Mouse (Mus musculus) embryonic facial prominence, embryonic 15.5 days (tissue): Measurements from ENCODE around the gene Rbm8a. TPM values are rescaled to one million over a fixed set of nuclear protein-coding genes. Genes with fewer than 3 reads are reported as not detected.
"Not testable (repeated sequence)": the region's sequence is repeated elsewhere in the genome, so short reads cannot be mapped to it uniquely, and the experiment has no call there.

Experiments used
- ATAC-seq: fragments of 200-750 bp; cut with Nextera tagmentation; 2 replicates; pipeline ENCODE4 v1.8.0; 2017; ENCODE audit warnings: low read depth, moderate TSS enrichment; ENCODE audit not compliant: insufficient number of reproducible peaks, low FRiP score, low TSS enrichment
- H3K27ac ChIP-seq: fragments of 300-500 bp; sonication (generic); replicated peaks from 2 replicates; pipeline ENCODE4 v1.5.1; 2015; ENCODE audit warnings: mild to moderate bottlenecking, inconsistent platforms
- H3K27me3 ChIP-seq: fragments of 300-500 bp; sonication (generic); 2 replicates; pipeline ENCODE4 v1.6.1; 2015; ENCODE audit warnings: inconsistent platforms
- H3K36me3 ChIP-seq: fragments of 300-500 bp; sonication (generic); 2 replicates; pipeline ENCODE4 v1.6.1; 2015; ENCODE audit warnings: mild to moderate bottlenecking, inconsistent platforms
- H3K4me1 ChIP-seq: fragments of 300-500 bp; sonication (generic); 2 replicates; pipeline ENCODE4 v1.6.1; 2015; ENCODE audit warnings: inconsistent platforms
- H3K4me2 ChIP-seq: fragments of 300-500 bp; sonication (generic); replicated peaks from 2 replicates; pipeline ENCODE4 v1.6.1; 2015; ENCODE audit warnings: mild to moderate bottlenecking, inconsistent platforms
- H3K4me3 ChIP-seq: fragments of 300-500 bp; sonication (generic); replicated peaks from 2 replicates; pipeline ENCODE4 v1.5.1; 2015; ENCODE audit warnings: mild to moderate bottlenecking, inconsistent platforms
- H3K9ac ChIP-seq: fragments of 300-500 bp; sonication (generic); 2 replicates; pipeline ENCODE4 v1.6.1; 2015; ENCODE audit warnings: inconsistent platforms
- H3K9me3 ChIP-seq: fragments of 300-500 bp; sonication (generic); replicated peaks from 2 replicates; pipeline ENCODE4 v1.6.1; 2016; ENCODE audit warnings: inconsistent platforms
- WGBS: fragments of 180-500 bp; shearing (Covaris S2); methylation state at CpG from one replicate; pipeline ENCODE4 v1.1.7; 2015; 5-methylcytosine and 5-hydroxymethylcytosine counted together
- polyA plus RNA-seq: library from polyadenylated mRNA; unstranded; fragments of >200 nt; fragmentation: Nextera tagmentation; extraction: Ambion mirVana; gene quantifications from 2 replicates; pipeline ENCODE4 v1.2.1, GENCODE M21; 2015

The Rbm8a gene
- polyA plus RNA-seq, 1 experiment from 2014 or later = 119 TPM

- Histone ChIP-seq H3K9me3 (no peaks in the 10 kb centered on the region), H3K4me1 (no peaks in the 10 kb centered on the region), H3K4me3 (no peak overlapping the region), H3K27me3 (no peaks in the 10 kb centered on the region), H3K36me3 (peaks cover 18% of the 10 kb centered on the region), H3K4me2 (no peak overlapping the region), H3K9ac (no peak overlapping the region), H3K27ac (no peak overlapping the region)
- no peak for ATAC-seq
- 82% methylated on average over 3 of the region's 3 CpGs for WGBS
Measured at GRCm38 (mm10) chr3:96647365-96647764, 17.6 kb downstream of the Rbm8a start.

GRCm38 (mm10) chr3:96660901-96661300 lies 31.2 kb downstream of the Rbm8a start:
- 84% methylated on average over 2 of the region's 2 CpGs for WGBS
- Histone ChIP-seq H3K4me2 (no peak overlapping the region), H3K4me1 (peaks cover 21% of the 10 kb centered on the region), H3K36me3 (peaks cover 7% of the 10 kb centered on the region; the same call in 1 of the 2 replicates), H3K27ac (no peak overlapping the region), H3K27me3 (no peaks in the 10 kb centered on the region), H3K9me3 (no peaks in the 10 kb centered on the region), H3K4me3 (no peak overlapping the region), H3K9ac (no peak overlapping the region)
- ATAC-seq = no peak

GRCm38 (mm10) chr3:96662731-96663316 lies 33.1 kb downstream of the Rbm8a start:
- no peak for ATAC-seq

GRCm38 (mm10) chr3:96663432-96664239 lies 33.9 kb downstream of the Rbm8a start:
- Histone ChIP-seq H3K4me2 (peak overlapping the region; percentile 47), H3K27ac (peak overlapping the region; percentile 87), H3K4me1 (peaks cover 21% of the 10 kb centered on the region), H3K9ac (no peak overlapping the region), H3K9me3 (no peaks in the 10 kb centered on the region), H3K36me3 (no peaks in the 10 kb centered on the region), H3K4me3 (peak overlapping the region; percentile 24), H3K27me3 (no peaks in the 10 kb centered on the region)
- ATAC-seq = peak; percentile 92
- WGBS = 5% methylated on average over 18 of the region's 18 CpGs

More at GRCm38 (mm10) chr3:96662731-96663316, 33.1 kb downstream of the Rbm8a start:
- Histone ChIP-seq H3K4me2 (peak overlapping the region; percentile 47), H3K27me3 (no peaks in the 10 kb centered on the region), H3K4me1 (peaks cover 21% of the 10 kb centered on the region), H3K27ac (peak overlapping the region; percentile 87), H3K4me3 (peak overlapping the region; percentile 24), H3K36me3 (no peaks in the 10 kb centered on the region), H3K9ac (no peak overlapping the region), H3K9me3 (no peaks in the 10 kb centered on the region)
- WGBS = 32% methylated on average over 8 of the region's 8 CpGs

GRCm38 (mm10) chr3:96665732-96666363 lies 36.1 kb downstream of the Rbm8a start:
- H3K9me3 ChIP-seq, H3K9ac ChIP-seq, H3K36me3 ChIP-seq, H3K4me2 ChIP-seq, H3K27me3 ChIP-seq, ATAC-seq, H3K4me3 ChIP-seq, H3K27ac ChIP-seq: not testable (repeated sequence)
- WGBS = 88% methylated on average over 7 of the region's 7 CpGs
- peaks cover 27% of the 10 kb centered on the region for H3K4me1 ChIP-seq

- Histone ChIP-seq H3K9ac (no peak overlapping the region), H3K4me1 (peaks cover 27% of the 10 kb centered on the region), H3K27ac (no peak overlapping the region), H3K36me3 (no peaks in the 10 kb centered on the region), H3K4me2 (no peak overlapping the region), H3K4me3 (no peak overlapping the region), H3K27me3 (no peaks in the 10 kb centered on the region), H3K9me3 (no peaks in the 10 kb centered on the region)
- ATAC-seq = no peak
- 93% methylated on average over 5 of the region's 5 CpGs for WGBS
Measured at GRCm38 (mm10) chr3:96666916-96667315, 37.2 kb downstream of the Rbm8a start.

GRCm38 (mm10) chr3:96667316-96667715 lies 37.6 kb downstream of the Rbm8a start:
- Histone ChIP-seq H3K9ac (no peak overlapping the region), H3K4me3 (no peak overlapping the region), H3K4me1 (peaks cover 25% of the 10 kb centered on the region), H3K9me3 (no peaks in the 10 kb centered on the region), H3K36me3 (no peaks in the 10 kb centered on the region), H3K27me3 (no peaks in the 10 kb centered on the region), H3K4me2 (no peak overlapping the region), H3K27ac (no peak overlapping the region)
- WGBS = 51% methylated on average over 1 of the region's 1 CpGs
- ATAC-seq = no peak

GRCm38 (mm10) chr3:96668424-96669067 lies 38.8 kb downstream of the Rbm8a start:
- Histone ChIP-seq H3K9me3 (no peaks in the 10 kb centered on the region), H3K36me3 (no peaks in the 10 kb centered on the region), H3K9ac (no peak overlapping the region), H3K27me3 (no peaks in the 10 kb centered on the region), H3K4me2 (no peak overlapping the region), H3K4me3 (no peak overlapping the region), H3K4me1 (peaks cover 14% of the 10 kb centered on the region), H3K27ac (no peak overlapping the region)
- ATAC-seq = no peak
- 93% methylated on average over 5 of the region's 5 CpGs for WGBS

- Histone ChIP-seq H3K4me3 (peak within 1 kb of the TSS; percentile 45), H3K27me3 (no peaks in the 10 kb centered on the region), H3K27ac (no peak within 1 kb of the TSS), H3K9me3 (no peaks in the 10 kb centered on the region), H3K9ac (0 out of 2 replicates have a peak within 1 kb of the TSS, but pooled peaks have one; percentile 9), H3K4me1 (peaks cover 10% of the 10 kb centered on the region; the same call in 1 of the 2 replicates), H3K4me2 (peak within 1 kb of the TSS; percentile 69), H3K36me3 (no peaks in the 10 kb centered on the region)
- 5% methylated on average over 35 of the region's 35 CpGs for WGBS
- peak; percentile 94 for ATAC-seq
Measured at GRCm38 (mm10) chr3:96669727-96670468, 40.2 kb downstream of the Rbm8a start, which contains the start of gene Ankrd35. Gene Ankrd35, plus strand, starts transcription at chr3:96670131.

- no peak for ATAC-seq
- Histone ChIP-seq H3K9me3 (no peaks in the 10 kb centered on the region), H3K9ac (no peak overlapping the region), H3K36me3 (no peaks in the 10 kb centered on the region), H3K27me3 (no peaks in the 10 kb centered on the region), H3K27ac (no peak overlapping the region), H3K4me1 (peaks cover 13% of the 10 kb centered on the region; the same call in 1 of the 2 replicates), H3K4me2 (no peak overlapping the region), H3K4me3 (no peak overlapping the region)
- 86% methylated on average over 5 of the region's 5 CpGs for WGBS
Measured at GRCm38 (mm10) chr3:96671519-96671918, 41.8 kb downstream of the Rbm8a start.
